Mouse (Mus musculus) liver, postnatal 0 days (tissue): ENCODE measurements around the gene Yif1b.

ENCODE experiments used
- CTCF ChIP-seq: sonication (generic); IDR thresholded peaks from 2 replicates; pipeline ENCODE4 v1.5.1; 2016; ENCODE audit warnings: antibody characterized with exemption, low read depth
- EP300 ChIP-seq: IDR thresholded peaks from 2 replicates; pipeline ENCODE4 v1.6.1; 2016; ENCODE audit warnings: antibody characterized with exemption, low read depth, mild to moderate bottlenecking

GRCm38 (mm10) chr7:29228202-29228601 lies 9.9 kb upstream of the Yif1b start:
- TF ChIP-seq CTCF (no peak), EP300 (no peak)
